Mouse (Mus musculus) C3H10T1/2 (cell line): ENCODE results near the gene Mybpc3. TPM values are rescaled to one million over a fixed set of nuclear protein-coding genes. Genes with fewer than 3 reads are reported as not detected.

Source experiments
- polyA plus RNA-seq, 2 experiments: library from polyadenylated mRNA; unstranded; fragments of >200 nt; fragmentation: generic; extraction: Trizol; gene quantifications; one replicate each; pipeline ENCODE4 v1.2.1; 2012; ENCODE audit warnings: missing spikeins in 2 of 2

Mybpc3 gene
- polyA plus RNA-seq: under 1 TPM in 1 of 2 experiments, not detected in 1; 0.02 TPM

DNA sequence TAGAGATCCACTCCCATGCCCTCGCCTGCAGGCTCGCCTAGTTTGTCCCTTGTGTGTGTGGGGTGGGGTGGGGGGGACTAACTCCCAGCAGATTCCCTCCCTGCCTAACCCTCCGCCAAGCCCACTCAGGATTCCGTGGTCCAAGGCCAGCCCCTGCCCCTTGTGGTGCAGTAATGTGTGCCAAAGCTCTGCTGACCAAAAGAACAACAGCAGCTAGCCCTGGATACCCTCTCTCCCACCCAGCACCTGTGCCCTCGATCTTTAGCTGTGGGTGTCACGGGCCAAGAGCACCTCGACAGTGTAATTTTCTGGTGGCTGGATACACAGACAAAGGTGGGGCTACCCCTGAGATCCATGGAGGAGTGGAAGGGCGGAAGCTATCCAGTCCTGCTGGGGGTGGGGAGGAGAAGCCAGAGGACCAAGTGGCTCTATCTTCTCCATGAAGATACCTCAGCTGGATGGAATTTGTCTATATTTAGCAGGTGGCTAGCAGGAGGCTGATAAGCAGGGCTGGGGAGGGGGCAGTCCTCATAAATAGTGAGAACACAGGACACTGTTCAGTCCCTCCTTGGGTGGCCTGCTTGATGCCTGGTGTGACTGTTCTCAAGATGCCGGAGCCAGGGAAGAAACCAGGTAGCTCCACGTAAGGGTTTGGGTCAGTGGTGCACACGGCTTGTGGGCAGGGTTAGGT, at the start of gene Mybpc3:
Gene Mybpc3, plus strand, starts transcription at position 560 of the 691 bp plus-strand sequence.

DNA sequence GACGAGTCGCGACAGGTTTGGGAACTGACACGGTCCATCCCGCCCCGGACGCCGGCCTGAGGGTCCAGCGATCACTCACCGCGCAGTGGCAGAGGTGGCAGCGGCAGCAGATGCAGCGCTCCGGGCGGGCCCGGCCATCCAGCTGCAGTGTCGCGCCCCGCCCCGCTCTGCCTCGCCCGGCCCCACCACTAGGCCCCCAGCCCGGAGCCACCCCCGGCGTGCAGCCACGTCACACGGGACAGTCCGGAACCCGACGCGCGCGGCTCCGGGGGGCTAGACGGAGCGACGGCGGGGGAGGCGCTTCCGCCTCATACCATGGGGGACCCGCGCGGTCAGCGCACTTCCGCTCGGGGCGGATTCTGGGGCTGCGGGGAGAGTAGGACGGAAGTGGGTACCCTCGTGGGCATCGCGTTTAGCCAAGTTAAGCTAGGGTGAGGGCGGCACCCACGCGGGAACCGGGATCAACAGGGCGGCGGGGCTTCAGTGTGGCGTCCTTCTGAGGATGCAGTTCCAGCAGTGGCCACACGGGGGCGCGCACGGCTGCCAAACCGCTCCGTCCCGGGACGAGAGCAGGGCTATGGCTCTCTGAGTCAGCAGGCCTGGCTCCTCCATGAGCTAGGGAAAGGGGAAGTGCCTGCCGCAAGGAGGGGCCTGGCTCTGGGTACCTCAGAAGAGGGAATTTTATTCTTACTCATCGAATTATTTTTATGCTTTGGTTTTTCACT, 47.7 kb upstream of the Mybpc3 start, which contains the start of gene Slc39a13:
Gene Slc39a13, minus strand, starts transcription at position 342 of the 725 bp plus-strand sequence.

DNA sequence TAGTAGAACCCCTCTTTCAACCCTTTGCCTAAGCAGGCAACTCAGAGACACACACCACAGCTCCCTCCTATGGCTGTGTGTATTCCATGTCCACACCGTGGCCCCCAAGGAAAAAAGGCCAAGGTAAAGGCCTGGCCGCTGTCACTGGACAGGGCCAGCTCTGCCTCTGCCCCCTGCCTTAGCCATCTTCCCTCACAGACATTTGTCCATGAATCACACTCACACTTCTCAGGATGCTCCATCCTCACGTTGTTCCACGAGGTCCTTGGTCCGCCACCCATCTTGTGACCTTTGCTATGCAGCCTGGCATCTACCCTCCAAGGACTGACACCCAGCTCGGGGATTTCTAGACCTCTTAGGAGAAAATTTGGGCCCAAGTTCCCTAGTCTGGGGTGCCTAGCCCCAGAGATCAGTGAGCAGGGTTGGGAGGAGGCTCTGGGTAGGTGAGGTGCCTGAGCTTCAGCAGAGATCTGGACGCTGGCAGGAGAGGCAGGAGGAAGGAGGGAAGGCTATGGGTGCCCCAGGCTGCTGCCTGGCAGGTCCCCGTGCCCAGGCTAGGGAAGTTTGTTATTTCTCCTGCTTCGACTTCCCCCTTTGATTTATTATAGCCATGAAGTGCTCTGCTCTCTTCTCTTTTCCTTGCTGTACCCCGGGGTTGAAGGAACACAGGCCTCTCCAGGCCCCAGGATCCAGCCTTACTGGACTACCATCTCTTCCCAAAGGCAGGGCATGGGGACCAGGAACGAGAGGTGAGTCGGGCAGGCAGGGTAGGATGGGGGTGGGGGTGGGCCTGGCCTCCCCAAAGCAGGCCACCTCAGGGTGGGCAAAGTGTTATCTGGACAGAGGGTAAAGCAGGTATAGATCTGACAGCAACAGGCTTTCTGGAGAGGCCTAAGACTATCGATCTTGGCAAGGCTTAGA, 35.9 kb upstream of the Mybpc3 start, which contains the start of gene Spi1:
Gene Spi1, plus strand, starts transcription at position 616 of the 921 bp plus-strand sequence.

DNA sequence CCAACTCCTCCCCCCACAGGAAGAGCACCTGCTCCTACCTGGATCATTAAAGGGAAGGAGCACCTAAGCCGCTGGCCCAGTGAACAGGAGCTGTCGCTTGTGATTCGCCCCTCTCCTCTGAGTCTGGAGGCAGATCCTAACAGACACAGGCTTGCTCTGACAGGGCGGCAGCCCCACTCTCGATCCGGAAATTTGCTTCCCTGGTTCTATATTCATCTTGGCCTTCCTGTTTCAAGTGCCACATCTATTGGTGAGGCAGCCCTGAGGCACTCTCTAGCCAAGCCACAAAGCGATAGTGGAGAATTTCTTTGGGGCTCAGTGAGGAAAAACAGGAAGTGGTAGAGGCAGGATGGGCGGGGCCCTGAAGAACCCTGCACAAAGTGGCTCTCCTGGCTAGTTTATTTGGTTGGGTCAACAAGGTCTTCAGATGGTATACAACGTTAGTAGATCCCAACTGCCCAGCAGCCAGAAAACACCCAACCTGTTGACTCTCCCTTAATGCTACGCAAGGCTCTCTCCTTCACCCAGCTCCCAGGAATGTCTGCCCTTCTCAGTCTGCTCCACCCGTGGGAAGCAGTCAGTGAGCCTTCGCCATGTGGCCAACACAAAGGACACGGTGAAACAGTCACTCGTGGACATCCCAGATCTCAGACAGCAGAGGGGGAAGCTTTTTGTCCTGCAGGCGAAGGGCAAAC, 65.9 kb downstream of the Mybpc3 start, which contains the start of gene Madd:
Gene Madd, minus strand, starts transcription at position 127 of the 695 bp plus-strand sequence.

Other genes starting within 250 kb of the Mybpc3 start
- under 1 TPM in 1 of 2 experiments, not detected in 1; 0.05 TPM for gene C1qtnf4, start 232.3 kb upstream of the Mybpc3 start, polyA plus RNA-seq
- 10 to 100 TPM in 1 of 2 experiments, 1 to 10 TPM in 1; 4.6 to 16.5 TPM for gene Kbtbd4, start 213.4 kb upstream of the Mybpc3 start, polyA plus RNA-seq
- gene Ndufs3, start 213.3 kb upstream of the Mybpc3 start, polyA plus RNA-seq: 100 to 1,000 TPM; 135 to 137 TPM
- 10 to 100 TPM in 1 of 2 experiments, 1 to 10 TPM in 1; 4.8 to 20.5 TPM for gene Celf1, start 177.8 kb upstream of the Mybpc3 start, polyA plus RNA-seq
- gene Rapsn, start 82.5 kb upstream of the Mybpc3 start, polyA plus RNA-seq: 1 to 10 TPM in 1 of 2 experiments, under 1 TPM in 1; 0.73 to 2.1 TPM
- gene Psmc3, start 64.1 kb upstream of the Mybpc3 start, polyA plus RNA-seq: 100 to 1,000 TPM; 217 to 272 TPM
- 10 to 100 TPM; 32.7 to 63.7 TPM for gene Slc39a13, start 47.7 kb upstream of the Mybpc3 start, polyA plus RNA-seq
- gene Spi1, start 35.8 kb upstream of the Mybpc3 start, polyA plus RNA-seq: under 1 TPM in 1 of 2 experiments, not detected in 1; 0.04 TPM
- 1 to 10 TPM; 1.8 to 6.0 TPM for gene Madd, start 65.7 kb downstream of the Mybpc3 start, polyA plus RNA-seq
- gene Nr1h3, start 84.7 kb downstream of the Mybpc3 start, polyA plus RNA-seq: under 1 TPM; 0.14 to 0.42 TPM
- 10 to 100 TPM in 1 of 2 experiments, 1 to 10 TPM in 1; 3.2 to 18.6 TPM for gene Acp2, start 84.7 kb downstream of the Mybpc3 start, polyA plus RNA-seq
- 1 to 10 TPM in 1 of 2 experiments, under 1 TPM in 1; 0.44 to 3.9 TPM for gene Ddb2, start 118.8 kb downstream of the Mybpc3 start, polyA plus RNA-seq
- 10 to 100 TPM; 20.4 to 37.9 TPM for gene Pacsin3, start 137.8 kb downstream of the Mybpc3 start, polyA plus RNA-seq
- 10 to 100 TPM; 42.7 to 46.6 TPM for gene Arfgap2, start 146.8 kb downstream of the Mybpc3 start, polyA plus RNA-seq